Mouse (Mus musculus) retina, postnatal 7 days (tissue): ENCODE measurements around the gene Scoc.
A peak's percentile ranks its signal among the peaks of the same experiment; 100 is the strongest.

Source experiments
- DNase-seq: peaks from one replicate; pipeline ENCODE4 v3.0.0-alpha.2; 2012; ENCODE audit warnings: low read depth, low spot score

Scoc gene

DNA sequence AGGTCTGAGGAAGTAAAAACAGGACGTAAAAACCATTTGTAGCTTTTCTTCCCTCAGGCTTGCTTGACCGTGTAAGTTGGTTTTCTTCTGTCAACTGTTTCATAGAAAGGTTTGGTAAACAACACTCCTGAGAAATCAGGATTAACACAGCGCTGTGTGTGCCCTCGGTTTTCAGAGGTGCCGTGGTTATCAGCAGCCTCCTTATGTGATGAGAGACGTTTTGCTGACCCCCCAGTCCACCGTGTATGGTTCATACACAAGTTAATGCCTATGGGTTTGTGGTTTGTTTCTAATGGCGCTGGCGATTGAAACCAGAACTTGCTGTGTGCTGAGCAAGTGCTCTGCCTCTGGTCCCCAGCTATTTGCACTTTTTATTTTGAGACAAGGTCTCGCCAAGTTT, 52.6 kb downstream of the Scoc start:
- no peak for DNase-seq

GRCm38 (mm10) chr8:83397726-83398125, 60.5 kb downstream of the Scoc start:
- DNase-seq, result no peak

- no peak for DNase-seq
Measured at GRCm38 (mm10) chr8:83396680-83397079, 61.5 kb downstream of the Scoc start.

DNA sequence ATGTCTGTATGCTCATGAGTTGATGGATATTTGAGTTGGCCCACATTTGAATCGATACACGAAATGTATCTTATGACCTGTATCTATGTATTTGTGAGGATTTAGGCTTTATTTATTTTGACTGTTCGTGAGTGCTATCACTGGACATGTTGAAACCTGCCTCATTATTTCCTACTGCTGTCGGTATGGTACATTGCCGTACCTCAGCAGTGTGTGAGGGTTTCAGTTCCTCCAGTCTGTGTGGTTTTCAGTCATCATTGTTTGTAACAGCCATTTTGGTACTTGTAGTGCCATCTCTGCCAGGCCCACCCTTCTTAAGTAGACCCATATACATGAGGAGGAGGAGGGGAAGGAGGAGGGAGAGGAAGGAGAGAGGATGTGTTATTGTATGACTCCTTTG, 63.9 kb downstream of the Scoc start:
- no peak for DNase-seq

DNA sequence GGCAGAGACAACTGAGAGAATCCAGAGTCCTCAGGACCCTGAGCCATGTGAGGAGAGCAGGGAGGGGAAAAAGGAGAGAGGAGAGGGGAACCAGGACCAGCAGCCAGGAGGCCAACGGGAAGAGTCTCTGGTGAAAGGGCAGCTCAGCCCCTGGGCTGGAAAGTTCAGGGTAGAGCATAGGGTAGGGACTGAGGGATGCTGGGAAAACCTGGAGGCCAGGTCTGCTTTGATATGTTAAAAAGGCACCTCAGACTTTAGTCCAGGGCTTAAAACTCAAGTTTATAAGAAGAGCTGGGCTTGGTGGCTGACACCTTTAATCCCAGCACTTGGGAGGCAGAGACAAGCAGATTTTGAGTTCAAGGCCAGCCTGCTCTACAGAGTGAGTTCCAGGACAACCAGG, 65.7 kb downstream of the Scoc start:
- no peak for DNase-seq

GRCm38 (mm10) chr8:83390006-83390701, 68.0 kb downstream of the Scoc start:
- DNase-seq, result no peak

GRCm38 (mm10) chr8:83389316-83390005, 68.7 kb downstream of the Scoc start, which contains the start of gene Clgn:
Gene Clgn (plus strand): TSS chr8:83389867.
- peak; percentile 47 for DNase-seq

DNA sequence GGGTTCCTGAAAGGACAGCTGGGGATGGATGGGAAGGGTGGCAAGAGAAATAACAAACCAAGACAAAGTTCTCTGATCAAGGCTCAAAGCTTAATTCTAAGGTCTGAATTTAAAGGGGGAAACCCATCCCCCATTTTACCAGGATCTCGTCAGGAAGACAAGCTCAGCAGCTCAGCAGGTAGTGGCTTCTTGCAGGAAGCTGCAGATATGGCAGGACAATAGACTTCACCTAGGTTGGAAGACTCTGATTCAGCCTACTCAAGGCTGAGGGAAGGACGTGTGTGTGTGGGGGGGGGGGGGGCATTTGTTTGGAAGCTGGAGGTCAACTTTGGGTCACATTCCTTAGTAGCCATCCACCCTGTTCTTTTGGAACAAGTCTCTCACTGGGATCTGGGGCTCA, 75.3 kb downstream of the Scoc start:
- DNase-seq, result no peak

DNA sequence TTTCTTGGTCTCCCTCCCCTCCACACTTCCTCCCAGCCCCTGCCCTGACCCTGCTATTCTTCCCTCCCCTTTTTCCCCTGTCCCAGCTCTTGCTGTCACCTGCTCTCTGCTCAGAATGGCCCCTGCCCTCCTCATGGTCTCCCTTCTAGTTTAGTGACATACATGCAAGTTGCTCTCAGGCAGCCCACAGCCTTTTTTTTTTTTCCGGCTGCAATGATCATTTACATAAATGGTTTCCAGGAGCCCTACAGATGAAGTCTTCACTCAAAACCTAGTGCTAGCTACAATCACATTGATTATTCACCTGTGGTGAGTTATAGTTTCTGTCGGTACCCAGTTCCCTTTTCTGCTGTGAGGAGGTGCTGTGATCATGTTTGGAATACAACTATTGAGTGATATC, 77.2 kb downstream of the Scoc start:
- no peak for DNase-seq

GRCm38 (mm10) chr8:83380141-83380540, 78.0 kb downstream of the Scoc start:
- DNase-seq, result no peak
